Mouse (Mus musculus): ENCODE data around the gene Vmn2r44. TPM values are rescaled to one million over a fixed set of nuclear protein-coding genes. Genes with fewer than 3 reads are reported as not detected.

Vmn2r44 gene
- polyA plus RNA-seq (2017; shearing (Covaris generic)), result 0.09 TPM

GRCm38 (mm10) chr7:8383233-8383632, at the start of gene Vmn2r44:
TSS of gene Vmn2r44 (minus strand) at chr7:8383333.

Other genes with a start within 250 kb of the Vmn2r44 start
- gene Vmn2r41, start 221.7 kb downstream of the Vmn2r44 start, polyA plus RNA-seq (2017; shearing (Covaris generic)), result not detected
- not detected for gene Vmn2r42, start 183.0 kb downstream of the Vmn2r44 start, polyA plus RNA-seq (2017; shearing (Covaris generic))
- not detected for gene Vmn2r43, start 122.7 kb downstream of the Vmn2r44 start, polyA plus RNA-seq (2017; shearing (Covaris generic))
- not detected for gene Vmn2r45, start 105.7 kb upstream of the Vmn2r44 start, polyA plus RNA-seq (2017; shearing (Covaris generic))